Mouse (Mus musculus): ENCODE measurements around the gene Tceal7.

GRCm38 (mm10) chrX:136204406-136204805 is 10.2 kb upstream of the Tceal7 start:
- no peak for TF ChIP-seq CTCF (IDR thresholded peaks at IDR 0.05; ENCODE audit: control insufficient read depth, insufficient read depth, insufficient replicate concordance, low read depth, low read length)
- no peak for TF ChIP-seq POLR2A (IDR thresholded peaks at IDR 0.05; ENCODE audit: control insufficient read depth, low read depth, low read length)

Data from testis, adult 2 months (tissue).